Mouse (Mus musculus) bone marrow macrophage, adult 2 months (primary cell): Measurements from ENCODE around the gene Zc3h12d.

Experiments
- CTCF ChIP-seq: IDR thresholded peaks from 2 replicates; pipeline ENCODE4 v1.5.1; 2012; ENCODE audit warnings: low read depth, mild to moderate bottlenecking, low read length, moderate library complexity
- POLR2A ChIP-seq: IDR thresholded peaks from 2 replicates; pipeline ENCODE4 v1.6.1; 2012; ENCODE audit warnings: mild to moderate bottlenecking, low read depth, low read length, borderline replicate concordance

DNA sequence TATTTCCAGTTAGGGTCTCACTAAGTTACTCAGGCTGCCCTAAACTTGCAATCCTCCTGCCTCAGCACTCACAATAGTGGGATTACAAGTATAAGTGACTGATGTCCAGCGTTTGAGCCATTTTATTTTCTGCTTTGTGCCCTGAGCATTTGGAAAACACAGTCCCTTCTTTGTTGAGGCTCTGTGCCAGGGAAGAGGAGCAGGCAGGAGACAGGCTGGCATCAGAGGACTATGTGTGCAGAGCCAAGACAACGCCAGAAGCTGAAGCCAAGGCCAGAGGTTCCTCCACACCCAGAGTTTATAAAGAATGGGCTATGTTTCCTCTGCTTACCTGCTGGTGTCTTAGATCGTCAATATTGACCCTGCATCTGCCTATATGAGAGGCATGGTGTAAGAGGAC lies 32.5 kb downstream of the Zc3h12d start:
- TF ChIP-seq CTCF (no peak), POLR2A (no peak)
